Mouse (Mus musculus) brain, adult 2 months (tissue): ENCODE measurements around the gene Gpr182.
"Not testable (repeated sequence)": the region's sequence is repeated elsewhere in the genome, so short reads cannot be mapped to it uniquely, and the experiment has no call there.

Experiments used
- DNase-seq: peaks from one replicate; pipeline ENCODE4 v3.0.0; 2011; ENCODE audit warnings: low read depth, low spot score

Gpr182 gene

DNA sequence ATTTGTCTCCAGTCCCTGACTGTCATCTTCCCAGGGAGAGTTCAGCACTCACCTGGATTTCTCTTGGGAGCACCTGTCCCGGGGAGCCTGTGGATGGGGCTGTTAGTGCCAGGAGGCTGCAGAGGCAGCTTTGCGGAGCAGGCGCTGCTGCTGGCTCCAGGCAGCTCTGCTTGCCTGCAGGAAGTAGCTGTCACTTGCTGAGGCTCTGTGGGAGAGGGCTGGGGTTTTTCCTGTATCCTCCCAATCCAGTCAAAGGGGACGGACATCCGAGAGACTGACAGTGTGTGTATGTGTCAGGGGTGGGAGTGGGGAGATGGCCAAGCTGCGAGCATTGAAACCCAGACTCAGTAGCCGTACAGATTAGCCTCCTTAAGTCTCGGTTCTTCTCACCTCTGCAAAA, at the start of gene Gpr182:
Gene Gpr182 (minus strand): TSS at position 185 of the 400 bp plus-strand sequence.
- no peak for DNase-seq

DNA sequence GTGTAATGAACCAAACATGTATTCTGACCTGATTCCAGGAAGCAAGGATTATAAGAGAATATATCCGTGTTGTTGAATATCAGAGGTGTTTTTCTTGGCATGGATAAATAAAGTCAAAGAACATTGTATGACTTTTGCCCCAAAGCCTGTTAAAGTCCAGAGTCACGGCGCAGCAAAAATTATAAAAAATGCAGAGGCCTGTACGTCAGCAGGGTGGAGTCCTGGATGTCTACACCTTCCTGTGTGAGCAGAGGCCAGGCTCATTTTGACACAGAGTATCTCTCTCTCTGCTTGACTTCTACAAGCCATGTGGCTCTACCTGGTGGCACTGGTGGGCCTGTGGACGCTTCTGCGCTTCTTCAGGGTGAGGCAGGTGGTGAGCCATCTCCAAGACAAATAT, 49.4 kb upstream of the Gpr182 start, which contains the start of gene Rdh16:
Gene Rdh16 (plus strand): TSS at position 262 of the 400 bp plus-strand sequence.
- DNase-seq: no peak

DNA sequence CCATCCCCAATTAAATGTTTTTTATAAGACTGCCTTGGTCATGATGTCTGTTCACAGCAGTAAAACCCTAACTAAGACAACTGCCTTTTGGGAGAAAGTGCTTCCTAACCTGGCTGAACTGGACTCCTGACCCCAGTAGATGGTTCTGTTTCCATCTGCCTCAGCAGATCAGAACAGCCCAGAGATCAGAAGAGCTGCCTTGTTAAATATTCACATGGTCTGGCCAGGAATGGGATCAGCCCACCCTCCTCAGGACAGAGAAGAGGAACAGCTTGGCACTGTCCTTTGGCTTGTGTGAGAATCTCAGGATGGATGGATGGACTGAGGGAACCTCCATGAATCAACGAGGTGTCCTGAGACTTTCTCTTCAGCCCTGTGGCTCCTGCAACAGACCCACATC, 47.8 kb upstream of the Gpr182 start:
- no peak for DNase-seq

DNA sequence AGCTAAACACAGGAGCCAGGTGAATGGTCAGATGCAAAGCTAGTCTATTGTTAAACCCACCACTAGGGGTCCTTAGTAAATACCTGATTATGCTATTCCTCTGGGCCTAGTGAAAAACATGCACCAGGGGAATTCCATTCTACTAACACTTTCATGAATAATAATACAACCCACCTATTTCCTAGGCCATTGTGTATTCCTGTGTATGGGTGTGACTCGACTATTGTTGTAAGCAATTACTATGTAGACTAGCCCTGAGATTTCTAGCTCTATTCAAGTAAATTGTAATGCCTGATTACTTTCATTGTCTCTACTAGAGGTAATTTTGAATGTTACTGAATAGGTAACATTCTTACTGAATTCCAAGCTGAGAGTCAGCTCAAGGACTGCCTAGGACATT, 33.9 kb upstream of the Gpr182 start:
- DNase-seq: not testable (repeated sequence)

DNA sequence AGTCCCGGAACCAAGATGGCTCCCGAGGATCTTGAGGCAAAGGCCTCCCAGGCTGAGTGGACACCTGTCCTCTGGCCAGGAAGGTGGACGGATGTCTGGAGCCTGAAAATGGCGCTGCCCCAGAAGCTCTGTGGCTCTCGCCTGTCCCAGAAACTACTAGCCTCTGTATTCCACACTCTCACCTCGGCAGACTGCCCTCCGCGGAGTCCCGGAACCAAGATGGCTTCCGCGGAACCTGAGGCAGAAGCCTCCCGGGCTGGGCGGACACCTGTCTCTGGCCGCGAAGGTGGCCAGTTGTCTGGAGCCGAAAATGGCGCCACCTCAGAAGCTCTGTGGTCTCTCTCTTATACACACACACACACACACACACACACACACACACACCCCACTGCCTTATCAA, 30.8 kb upstream of the Gpr182 start:
- DNase-seq: not testable (repeated sequence)

DNA sequence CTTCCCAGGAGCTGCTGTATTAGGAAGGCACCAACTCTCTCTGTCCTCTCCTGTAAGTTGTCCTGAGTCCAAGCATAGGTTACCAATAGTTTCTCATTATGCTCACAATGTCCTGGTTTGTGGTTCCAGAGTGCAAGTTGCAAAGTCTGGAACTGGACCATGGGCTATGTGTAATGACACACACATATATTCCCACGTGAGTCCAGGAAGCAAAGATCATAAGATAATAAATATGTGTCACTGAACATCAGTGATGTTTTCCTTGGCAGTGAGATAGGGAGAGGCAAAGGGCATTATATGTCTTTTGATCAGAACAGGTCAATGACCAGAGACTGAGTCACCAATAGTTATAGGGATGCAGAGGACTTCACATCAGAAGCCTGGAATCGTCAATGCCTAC, 24.5 kb upstream of the Gpr182 start, which contains the start of gene Rdh9:
Gene Rdh9 (plus strand): TSS at position 376 of the 400 bp plus-strand sequence.
- no peak for DNase-seq

DNA sequence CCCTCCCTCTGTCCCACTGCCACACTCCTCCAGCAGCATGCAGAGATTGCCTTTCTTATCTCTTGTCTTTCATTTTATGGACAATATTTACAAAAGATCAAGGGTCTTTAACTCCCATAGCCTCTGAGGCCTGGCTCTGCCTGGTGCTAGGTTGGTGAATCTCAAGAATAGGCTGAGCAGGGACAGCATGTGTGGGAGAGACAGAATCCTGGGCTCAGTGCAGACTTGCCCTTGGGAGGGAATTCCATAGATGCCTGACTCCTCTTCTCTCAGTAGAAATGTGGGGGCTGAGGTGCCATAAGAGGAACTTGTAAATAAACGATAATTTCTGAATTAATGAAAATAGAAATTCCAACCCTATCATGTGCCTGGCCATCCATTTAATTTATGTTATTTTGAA, 15.0 kb upstream of the Gpr182 start:
- no peak for DNase-seq

DNA sequence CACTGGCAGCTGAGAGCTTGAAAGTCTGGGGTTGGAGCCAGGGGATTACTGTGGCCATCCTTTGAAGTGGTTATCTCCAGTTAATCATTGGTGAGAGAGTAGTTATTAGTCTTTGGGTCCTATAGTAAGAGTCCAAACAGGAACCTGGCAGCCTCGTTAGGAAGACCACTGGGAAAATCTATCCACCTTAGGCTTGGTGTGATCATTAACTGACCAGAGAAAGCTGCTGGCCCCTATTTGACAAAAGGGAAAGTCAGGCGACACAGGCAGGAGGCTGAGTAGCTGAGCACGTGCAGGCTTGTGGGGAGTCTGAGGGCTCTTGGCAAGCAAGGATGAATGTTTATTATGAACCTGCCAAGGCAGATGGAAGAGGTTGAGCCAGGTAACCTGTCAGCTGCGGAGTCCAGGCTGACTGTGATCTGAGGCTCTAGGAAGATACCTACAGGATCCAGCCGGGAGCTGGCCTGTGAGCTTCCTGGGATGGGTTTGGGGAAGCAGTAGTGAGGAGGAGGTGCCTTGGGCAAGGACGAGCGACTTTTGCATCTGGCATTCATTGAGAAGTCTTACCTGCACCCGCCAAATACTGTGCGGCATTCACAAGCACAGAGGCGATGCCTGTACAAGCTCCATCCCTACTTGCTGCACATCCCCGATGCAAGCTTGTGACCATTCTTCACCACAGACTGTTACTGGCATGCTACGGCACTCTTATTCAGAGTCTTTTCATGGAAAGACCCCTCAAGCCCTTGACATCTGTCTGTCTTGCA, 12.6 kb upstream of the Gpr182 start:
- DNase-seq: peak; percentile 67

DNA sequence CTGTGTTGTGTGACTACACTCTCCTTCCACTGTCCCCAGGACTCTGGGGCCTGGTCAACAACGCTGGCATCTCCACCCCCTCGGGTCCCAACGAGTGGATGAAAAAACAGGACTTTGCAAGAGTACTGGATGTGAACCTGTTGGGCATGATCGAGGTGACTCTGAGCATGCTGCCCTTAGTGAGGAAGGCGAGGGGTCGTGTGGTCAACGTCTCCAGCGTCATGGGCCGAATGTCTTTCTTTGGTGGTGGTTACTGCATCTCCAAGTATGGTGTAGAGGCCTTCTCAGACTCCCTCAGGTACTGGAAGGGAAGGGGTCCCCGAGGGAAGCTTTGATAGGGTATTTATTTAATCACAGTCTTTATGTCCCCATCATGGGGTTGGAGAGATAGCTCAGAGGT, 11.4 kb upstream of the Gpr182 start:
- DNase-seq: not testable (repeated sequence)

DNA sequence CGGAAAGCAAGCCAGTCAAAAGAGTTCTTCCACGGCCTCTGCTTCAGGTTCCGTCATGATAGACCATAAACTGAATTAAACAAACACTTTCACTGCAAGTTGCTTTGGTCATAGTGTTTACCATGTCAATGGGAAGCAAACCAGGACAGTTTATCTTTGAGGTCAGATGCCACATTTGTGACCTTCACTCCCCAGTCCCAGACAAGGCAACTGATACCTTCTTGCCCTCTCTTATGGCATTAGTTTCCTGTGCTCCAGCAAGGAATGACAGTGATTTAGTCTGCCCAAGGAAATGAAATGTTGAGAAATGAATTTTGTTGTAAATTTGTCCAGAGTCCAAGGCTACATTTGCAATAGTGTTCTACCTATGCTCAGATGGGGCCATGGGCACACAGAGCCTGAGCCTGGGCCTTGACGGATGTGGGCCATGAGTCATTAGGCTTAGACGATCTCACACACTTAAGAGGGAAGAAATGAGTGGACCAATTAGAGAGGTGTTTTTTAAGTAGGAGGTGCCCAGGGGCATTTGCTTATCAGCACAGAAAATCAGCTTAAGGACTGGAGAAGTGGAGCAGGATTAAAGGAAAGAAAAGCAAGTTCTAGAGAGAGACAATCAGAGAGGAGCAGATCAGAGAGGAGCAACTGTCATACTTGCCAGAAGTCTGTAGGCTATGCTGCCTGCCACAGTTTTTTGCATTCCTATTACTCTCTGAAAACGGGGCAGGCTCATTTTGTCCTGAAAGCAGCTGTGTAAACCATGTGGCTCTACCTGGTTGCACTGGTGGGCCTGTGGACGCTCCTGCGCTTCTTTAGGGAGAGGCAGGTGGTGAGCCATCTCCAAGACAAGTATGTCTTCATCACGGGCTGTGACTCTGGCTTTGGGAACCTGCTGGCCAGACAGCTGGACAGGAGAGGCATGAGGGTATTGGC, 7.9 kb upstream of the Gpr182 start, which contains the start of the genes Rdh1 and Rdh16f1:
Gene Rdh1 (plus strand): TSS at position 541 of the 930 bp plus-strand sequence.
Gene Rdh16f1 (plus strand): TSS at position 607 of the 930 bp plus-strand sequence.
- no peak for DNase-seq

DNA sequence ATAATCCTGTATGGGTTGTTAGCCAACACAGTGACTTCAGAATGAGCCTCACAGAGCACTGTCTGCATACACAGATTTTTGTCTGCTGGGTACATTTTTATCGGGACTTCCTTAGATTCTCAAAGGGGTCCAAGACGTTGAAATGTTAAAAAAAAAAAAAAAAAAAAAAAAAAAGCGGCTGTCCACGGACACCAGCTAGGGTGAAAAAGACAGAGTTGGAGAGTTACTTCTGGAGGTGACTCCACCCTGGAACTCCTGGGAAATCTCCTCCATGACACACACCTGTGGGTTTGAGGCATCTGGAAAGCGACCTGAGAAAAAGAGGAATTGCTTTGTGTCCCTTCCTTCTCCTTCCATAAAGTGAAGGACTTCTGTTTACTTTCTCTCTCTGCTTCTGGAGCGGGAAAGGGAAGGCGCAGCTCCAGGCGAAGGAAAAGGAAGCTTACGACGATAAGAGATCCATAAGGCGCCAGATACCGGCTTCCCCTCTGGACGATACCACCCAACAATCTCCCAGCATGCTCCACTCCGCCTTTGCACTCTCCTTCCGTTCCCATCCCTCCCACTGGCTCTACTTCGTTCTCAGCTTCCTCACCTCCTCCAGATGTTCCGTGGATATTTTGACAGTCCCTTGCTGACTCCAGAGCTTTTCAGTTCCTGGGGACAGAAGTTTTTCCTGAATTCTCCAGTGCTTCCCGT, 4.4 kb upstream of the Gpr182 start:
- peak; percentile 43 for DNase-seq

DNA sequence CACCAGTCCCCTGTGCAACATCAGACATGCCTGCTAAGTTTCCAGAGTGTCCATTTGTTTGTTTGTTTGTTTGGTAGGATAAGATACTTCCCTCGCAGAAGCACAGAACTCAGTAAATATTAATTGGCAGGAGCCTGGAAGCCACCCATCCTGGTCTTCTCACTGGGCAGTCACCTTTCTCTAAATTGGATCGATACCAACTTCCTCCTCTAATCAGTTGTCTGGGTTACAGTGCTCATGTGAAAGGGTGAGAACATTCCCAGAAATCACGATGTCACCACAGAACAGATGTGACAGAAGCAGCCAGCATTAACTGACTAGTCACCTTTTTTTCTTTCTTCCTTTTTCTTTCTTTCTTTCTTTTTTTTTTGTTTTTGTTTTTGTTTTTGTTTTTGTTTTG, 3.7 kb upstream of the Gpr182 start:
- DNase-seq: no peak

DNA sequence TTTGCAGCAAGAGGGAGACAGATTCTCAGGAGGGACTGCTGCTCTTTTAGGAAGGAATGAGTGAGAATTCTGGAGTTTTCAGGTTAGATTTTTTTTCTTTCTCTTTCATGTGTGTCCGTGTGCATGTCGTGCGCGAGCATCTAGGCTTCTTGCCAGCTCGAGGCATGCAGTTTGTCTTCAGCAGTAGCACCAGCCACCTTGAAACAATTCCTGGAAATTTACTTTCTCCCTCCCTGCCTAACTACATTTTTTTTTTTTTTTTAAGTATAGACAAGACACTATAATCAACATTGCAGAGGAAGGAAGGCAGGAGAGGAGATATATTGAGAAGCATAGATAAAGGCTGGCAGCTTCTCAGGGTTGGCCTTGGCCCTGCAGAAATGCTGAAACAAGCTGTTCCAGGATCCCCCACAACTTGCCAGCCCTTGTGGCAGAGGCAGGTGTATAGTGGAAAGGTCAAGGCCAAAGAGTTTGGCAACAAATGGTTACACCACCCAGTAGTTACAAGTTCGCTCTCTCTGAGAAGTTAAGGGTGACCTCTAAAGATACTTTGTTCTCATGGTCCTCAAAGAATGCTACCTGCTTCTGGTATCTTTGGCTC, 3.1 kb upstream of the Gpr182 start:
- no peak for DNase-seq

DNA sequence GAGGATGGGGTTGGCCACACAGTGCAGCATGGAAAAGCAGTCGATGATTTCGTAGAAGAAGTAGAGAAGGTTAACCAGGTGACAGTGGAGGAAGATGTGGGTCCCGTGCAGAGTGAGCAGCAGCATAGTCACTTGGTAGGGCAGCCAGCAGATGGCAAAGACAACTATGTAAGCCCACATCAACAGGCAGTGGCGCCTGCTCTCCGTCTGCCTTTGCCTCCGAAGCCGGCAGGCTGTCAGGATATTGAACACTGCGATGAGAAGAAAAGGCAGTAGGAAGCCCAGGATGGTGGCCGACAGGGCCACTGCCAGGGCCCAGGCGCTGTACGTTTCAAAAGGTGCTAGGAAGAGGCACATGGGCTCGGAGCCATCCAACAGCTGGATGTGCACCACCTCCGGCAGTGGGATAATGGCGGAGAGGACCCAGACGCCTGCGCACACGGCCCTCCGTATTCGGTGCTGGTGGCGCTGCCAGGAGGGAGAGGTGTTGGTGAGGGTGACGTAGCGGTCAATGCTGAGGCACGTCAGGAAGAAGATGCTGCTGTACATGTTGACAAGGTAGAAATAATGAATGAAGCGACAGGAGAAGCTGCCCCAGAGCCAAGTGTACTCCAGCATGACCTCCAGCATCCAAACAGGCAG, 1.3 kb downstream of the Gpr182 start:
- peak; percentile 45 for DNase-seq

DNA sequence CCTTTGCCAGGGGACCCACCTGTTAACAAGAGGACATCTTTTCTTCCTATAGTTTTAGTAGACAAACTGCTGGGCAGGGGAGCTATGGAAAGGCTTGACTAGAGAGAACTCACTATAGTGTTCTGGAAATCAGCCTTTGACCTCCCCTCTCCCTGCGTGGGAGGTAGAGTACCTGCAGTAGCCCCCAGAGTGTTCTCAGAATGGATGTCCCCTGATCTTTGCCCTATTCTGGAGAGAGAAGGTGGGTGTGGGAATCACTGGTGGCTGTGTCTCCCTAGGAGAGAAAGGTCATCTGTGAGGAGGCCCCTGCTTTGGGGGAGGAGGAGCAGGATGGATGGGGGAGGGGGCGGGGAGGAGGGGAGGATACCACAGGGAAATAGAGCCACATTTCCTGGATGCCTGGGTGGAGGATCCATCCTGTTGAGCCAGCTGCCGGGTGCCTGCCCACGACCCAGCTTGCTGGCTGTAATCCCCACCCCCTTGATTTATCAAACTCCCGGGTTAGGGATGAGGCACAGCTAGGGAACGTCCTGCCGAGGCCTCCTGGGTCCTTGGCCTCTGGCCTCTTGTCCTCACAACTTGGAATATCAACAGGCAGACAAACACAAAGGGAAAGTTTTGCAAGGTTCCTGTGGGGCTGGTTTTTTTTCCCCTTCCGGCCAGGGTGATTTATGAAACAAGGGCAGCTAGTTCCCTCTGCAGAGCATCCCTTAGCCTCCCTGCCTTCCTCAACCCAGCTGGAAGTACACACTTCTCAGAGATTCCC, 2.5 kb downstream of the Gpr182 start:
- DNase-seq: no peak

DNA sequence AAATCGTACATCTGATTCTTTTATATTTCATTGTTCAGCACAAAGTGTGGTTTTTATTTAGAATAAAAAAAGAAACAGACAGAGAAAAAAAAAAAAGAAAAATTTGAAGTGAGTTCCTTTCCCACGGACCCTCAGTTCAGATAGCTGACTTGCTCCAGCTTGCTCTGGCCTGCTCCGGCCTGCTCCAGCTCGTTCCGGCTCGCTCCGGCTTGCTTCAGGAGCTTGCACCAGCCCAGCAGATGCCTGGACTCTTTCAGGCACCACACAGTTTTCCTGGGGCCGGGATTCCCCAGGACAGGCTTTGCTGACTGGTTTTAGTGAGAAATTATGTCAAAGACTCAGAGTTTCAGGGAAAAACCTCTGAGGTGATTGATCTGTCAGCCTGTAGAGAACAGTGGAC, 4.3 kb downstream of the Gpr182 start:
- DNase-seq: no peak

DNA sequence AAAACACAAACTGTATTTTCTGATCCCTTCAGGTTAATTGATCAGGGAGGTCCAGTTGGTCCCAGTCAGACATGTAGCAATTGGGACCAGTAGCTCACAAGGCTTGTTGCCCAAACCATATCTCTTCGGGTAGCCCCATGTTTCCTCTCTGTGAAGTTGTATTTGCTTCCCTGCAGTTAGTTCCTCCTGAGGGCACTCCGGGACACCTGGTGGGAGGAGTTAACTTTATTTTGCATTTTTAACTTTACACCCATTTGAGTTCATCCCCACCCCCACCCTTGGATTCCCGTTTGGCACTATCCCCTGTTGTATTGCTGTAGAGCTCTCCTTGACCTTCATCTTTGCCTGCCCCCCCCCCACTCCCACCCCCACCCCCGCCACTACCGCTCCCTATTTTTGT, 5.6 kb downstream of the Gpr182 start:
- DNase-seq: no peak

DNA sequence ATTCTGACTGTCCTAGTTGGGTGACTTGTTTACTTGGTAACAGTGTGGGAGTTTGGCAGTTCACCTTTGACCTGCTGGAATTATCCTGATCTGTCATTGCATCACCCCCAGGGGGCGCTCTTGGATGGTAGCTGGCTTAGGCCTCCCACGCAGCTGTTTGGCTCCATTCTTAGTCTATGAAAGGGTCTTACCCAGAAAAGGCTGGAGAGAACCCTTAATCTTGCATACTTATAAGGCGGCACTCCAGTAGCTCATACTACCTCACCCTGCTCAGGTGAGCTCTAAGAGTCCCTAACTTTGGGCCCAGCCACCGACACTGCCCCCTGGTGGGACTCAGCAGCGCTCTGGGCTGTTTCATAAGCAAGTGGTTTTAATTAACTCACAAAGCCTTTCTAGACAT, 6.9 kb downstream of the Gpr182 start:
- DNase-seq: peak; percentile 45

DNA sequence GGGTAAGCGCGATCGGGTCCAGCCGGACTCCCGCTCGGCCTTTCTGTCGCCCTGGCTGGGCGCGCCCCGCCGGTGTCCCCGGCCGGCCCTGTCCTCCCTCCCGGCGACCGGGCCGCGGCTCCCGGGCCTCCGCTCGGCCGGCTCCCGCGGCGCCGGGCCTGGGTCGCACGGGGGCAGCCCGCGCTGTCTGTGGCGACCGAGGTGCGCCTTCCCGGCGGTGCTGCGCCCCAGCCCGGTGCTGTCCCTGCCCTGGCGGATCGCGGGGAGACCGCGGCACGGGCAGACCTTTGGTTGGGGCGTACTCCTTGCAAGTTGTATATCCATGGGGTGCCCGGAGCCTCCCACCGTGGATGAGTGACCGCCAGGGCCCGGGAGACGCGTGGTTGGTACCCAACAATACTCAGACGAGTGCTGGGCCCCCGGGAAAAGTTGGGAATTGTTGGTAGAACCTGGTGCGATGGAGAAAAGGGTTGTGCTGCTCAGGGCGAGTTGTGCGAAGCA, 11.8 kb downstream of the Gpr182 start:
- no peak for DNase-seq
